Mouse (Mus musculus) ovary, adult 18-20 months (tissue): ENCODE measurements around the gene Adamtsl1.

Experiments
- DNase-seq: peaks from one replicate; pipeline ENCODE4 v3.0.0; 2022; ENCODE audit warnings: low spot score, mixed read lengths

The Adamtsl1 gene

DNA sequence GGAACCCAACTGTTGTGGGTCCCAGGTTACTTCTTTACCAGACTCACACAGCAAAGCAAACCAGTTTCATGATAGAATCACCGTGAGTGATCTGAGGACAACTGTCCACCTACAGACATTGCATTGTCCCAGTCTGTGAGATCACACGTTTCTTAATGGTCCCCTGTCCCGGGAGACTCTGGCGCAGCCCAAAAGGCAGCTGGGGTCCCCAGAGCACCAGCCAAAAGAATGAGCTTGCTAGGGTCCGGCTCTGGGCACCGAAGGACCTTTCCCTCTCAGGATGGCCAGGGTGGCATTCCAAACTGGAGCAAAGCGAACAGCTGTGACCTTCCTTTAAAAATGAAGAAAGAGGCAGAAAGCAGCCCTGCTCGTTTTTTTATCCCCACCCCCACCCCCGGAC lies at the start of gene Adamtsl1:
TSS of gene Adamtsl1 (plus strand) at position 381 of the 400 bp plus-strand sequence.
- no peak for DNase-seq

DNA sequence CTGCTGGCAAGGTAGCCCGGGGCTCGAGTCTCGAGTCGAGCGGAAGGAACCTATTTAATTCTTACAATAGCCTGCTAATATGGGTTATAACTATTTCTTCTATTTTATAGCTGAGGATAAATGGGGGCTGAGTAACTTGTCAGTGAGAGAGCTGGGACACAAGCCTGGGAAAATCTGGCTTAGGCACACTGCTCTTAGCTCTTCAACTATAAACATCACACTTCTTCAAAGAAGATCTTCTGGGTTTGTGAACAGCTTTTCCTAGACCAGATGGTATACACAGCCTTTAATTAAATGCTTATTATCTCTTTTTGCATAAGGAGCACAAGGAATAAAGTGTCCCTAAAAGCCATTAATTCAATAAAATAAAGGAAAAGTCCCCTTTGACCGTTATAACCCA lies 30.4 kb upstream of the Adamtsl1 start:
- no peak for DNase-seq

DNA sequence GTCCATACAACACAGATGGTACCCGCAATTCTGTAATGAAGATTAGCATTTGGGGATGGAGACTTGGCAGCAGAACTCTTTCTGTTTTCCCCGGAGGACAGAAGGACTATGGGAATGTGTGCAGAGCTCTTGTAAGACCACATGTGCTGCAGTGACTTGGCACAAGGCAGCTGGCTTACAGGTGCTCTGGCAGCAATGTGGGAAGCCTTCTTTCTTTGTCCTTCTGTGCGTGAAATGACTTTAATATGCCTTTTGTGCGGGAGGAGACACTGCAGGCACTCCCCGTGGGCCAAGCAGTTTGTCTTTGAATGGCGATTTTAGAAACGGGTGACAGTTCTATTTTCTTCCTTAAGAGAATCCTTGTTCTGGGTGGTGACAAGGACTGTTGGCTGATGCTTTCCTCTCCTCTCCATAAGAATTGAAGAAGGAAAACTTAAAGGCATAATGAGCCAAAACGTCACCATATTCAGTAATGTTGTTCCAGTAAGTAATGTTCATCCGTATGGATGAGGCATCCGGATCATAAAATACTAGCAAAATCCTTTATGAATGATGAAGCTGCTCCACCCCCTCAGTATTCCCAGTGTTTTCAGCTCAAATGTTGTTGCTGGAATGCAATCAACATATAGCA lies 27.5 kb upstream of the Adamtsl1 start:
- no peak for DNase-seq

DNA sequence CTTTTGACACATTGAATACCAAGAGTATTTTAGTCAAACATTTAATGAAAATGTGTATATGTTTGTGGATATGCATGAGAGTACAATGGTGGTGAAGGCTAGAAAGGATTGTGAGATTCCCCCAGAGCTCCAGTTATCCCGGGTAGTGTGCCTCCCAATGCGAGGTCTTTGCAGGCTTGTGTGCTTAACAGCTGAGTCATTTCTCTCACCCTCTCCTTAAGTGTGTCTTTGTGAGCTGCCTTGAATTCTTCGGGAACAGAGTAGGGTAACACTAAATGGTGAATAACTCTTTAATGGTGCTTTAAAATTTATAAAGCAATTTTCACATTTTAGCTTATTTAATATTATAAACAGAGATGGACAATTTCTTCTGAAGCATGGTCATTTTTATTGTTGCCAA lies 8.3 kb upstream of the Adamtsl1 start:
- DNase-seq = no peak

DNA sequence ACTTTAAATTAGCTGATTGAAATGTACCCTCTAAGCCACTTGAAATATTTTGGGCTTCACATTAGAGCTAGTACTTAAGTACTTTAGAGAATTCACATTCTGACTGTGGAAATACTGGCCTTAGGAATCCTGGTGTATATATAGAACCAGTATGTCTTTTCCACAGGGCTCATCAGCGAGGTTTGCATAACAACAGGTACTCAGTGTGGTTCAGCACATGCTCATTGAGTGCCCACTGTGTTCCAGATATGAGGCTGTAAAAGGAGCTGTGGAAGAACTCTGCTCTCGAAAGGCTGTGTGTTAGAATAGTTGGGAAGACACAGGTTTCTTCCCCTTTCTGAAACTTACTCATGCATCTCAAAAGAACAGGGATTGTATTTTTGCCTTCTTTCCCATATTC lies 7.0 kb upstream of the Adamtsl1 start:
- DNase-seq = no peak

DNA sequence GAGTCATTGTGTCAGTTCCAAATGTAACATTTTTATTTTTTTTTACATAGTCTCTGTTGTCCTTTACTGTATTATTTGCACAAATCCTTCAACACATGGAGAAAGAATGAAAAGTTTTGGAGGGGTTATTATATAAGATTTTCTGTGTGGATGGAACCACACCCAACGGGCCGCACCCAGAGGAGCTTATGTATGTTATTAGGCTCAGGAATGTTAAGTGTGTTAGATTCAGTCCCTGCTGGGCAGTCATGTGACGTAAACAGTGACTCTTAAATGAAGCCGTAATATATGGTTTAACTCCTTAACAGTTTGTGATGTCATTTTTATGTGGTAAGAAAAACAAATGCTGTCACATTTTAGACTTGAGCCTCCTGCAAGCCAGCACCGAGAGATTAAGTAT lies 6.5 kb upstream of the Adamtsl1 start:
- DNase-seq = no peak

DNA sequence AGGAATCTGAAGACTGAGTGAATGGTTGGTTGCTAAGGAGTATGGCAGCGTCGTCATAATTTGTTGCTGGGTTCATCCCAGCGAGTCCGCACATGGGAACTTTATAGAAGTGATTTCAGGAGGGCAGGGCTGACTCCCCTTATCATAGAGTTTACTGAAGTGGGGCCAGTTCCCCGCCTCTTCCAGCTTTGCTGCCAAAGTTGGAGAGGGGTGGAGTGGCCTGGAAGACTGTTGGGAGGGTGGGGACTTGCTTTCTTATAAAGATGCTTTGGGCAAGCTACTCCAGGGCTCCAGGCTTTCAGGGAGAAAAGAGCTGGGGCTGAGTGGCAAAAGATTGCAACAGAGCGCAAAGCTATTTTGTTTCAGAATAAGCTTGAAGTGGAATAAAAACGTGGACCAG lies 684 bp upstream of the Adamtsl1 start:
- DNase-seq = no peak

DNA sequence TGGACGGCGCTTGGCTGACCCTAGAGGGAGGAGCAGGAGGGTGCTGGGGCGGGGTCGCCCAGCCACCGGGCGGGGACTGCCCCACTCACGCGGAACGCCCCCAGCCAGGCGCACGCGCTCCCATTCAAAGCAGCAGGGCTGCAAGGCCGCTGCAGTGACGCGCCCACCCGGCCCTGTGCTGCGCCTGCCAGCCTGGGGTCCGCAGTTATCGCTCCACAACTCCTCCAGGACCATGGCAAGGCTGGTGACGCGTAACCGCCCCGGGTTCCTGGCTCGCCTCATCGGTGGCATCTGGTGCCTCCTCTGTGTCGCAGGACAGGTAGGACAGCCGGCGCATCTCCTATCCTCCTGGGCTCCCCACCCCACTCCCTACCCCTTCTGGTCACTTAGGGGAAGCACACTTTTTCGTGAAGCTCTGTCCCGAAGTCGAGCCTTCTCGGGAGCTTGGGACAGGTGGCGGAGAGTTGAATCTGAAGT lies 271 bp downstream of the Adamtsl1 start:
- DNase-seq = peak; percentile 6

DNA sequence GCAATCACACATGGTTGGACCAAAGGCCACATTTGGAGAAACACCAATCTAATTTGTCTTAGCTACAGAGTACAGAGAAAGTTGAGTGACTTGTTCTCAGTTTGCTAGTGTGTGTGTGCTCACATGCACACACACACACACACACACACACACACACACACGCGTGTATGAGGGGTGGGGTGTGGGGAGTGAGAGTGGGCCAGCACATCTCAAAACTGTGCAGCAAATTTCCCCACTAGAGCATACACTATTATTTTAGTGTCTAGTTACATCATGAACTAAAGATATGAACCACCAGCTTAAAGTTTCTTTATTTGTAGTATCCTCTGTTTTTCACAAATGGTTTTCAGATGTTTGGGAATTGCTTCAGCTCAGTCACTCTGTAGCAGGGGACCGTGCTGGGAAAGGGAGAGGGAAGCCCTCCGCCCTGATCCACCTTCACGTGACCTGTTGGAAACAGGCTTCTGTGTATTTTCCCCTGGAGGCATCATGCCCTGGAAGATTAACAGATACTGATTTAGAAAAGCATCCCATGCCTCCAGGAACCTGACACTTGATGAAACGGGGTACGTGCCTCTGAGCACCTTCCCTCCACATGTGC lies 13.1 kb downstream of the Adamtsl1 start:
- DNase-seq = no peak

DNA sequence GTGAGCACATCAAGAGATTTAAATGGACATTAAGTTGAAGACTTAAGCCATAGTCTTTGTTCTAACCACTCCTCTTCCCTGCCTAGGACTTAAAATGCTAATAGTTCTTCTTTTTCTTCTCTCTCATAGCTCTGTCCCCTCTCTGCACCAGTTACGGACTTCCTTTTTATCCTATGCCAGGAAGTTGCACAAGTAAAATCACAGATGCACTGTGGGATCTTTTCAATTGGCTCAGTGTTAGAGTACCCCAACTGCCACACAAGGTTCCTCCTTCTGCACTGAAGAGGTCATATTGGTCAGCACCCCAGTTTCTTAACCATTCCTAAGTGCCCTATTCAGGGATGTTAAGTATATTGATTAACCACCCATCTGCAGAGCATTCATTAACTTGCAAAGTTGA lies 15.9 kb downstream of the Adamtsl1 start:
- DNase-seq = no peak

DNA sequence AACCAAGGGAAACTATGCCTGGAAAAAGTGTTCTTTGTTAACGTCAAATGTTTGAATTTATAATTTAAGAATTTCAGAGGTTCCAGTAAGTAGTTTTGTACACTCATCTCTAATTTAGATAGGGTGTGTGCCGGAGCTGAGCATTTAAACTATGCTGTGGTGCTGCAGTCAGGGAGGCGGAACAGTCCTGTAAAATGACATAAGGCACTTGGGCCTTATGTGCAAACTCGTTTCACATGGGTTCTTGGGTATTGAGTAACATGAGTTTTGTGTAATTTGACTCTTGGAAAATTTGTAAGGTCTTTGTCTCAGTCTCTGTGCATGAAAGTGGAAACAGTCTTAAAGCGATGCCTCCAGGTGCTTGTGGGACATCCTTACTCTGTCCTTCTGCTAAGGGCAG lies 25.7 kb downstream of the Adamtsl1 start:
- DNase-seq = no peak

DNA sequence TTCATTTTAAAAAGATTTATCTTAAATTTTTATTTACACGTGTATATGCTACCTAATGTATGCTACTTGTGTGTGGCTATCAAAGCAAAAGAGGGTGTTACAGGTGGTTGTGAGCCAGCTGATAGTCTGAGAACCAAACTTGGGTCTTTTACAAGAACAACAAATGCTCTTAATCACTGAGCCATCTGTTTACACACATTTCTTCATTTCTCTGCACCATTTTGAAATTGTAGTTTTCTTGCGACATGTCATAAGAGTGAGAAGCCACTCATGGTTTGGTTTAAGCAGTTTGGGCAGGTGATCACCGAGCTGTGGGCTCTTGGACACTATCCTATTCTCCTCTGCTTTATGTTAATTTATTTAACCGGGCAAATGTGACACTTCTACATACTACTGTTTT lies 29.2 kb downstream of the Adamtsl1 start:
- no peak for DNase-seq

DNA sequence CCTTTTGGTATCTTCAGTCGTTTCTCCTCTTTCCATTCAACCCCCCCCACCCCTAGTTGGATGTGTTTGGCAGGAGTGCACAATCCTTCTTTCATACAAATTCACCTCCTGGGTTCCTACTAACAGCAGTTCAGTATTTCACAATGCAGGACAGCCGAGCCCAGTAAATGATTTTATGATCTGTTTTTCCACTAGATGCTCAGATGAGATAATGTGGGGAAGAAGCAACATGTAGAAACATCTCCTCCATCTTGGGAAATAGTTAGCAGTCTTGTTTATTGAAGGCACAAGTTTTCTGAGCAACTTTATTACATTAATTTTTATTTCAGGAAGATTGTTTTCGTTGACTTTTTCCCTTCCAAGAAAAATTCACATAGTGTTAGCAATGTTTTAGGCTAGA lies 40.7 kb downstream of the Adamtsl1 start:
- no peak for DNase-seq

DNA sequence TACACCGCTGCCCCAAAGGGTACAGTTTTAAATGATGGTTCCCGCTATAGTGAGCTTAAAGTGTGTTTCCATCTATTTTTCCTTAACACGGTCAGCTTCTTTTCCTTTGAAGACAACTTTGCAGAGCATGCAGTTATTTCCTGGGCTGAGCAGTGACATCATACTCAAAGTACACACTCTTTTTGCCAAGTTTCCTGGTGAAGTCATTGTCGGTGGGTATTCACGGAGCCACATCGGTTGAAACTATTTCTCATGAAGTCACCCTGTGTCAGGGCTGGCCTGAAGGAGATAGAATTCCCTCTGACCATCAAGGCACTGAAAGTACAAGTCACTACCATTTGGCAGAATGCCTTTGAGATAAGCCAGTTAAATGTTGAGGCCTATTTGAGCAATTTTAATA lies 45.8 kb downstream of the Adamtsl1 start:
- no peak for DNase-seq

DNA sequence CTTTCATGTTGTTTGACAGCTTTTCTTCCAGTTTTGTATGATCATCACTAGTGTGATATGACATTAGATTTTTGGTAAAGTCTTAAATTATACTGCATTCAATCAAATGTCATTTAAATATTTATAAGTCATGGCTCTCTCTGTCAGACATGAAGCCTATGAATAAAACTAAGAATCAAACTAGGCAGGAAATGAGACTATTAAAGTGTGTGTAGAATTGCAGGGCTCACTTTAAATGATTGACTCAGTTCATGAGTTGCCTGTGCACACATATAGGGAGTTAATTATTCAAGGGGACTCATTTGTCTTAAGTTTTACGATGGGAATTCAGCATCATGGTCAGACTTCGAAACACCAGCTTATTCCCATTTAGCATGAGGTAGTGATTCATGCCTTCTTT lies 71.5 kb downstream of the Adamtsl1 start:
- no peak for DNase-seq

DNA sequence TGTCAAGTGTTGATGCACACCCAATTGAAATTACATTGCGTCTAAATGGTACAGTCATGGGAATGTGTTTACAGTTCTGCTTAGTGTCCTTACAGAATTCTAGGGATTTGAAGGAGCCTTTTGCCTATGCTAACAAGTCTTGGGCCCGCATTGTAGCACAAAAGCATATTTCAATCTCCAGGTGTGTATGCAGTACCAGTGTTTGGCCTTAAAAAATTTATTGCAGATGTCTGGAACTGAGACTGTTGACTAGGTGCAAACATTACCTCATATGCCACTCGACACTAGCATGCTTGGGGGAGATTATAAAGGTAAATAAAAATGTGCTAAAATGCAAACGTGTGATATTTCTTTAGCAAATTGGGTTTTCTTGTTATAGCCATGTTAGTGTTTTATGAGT lies 75.0 kb downstream of the Adamtsl1 start:
- DNase-seq = no peak

DNA sequence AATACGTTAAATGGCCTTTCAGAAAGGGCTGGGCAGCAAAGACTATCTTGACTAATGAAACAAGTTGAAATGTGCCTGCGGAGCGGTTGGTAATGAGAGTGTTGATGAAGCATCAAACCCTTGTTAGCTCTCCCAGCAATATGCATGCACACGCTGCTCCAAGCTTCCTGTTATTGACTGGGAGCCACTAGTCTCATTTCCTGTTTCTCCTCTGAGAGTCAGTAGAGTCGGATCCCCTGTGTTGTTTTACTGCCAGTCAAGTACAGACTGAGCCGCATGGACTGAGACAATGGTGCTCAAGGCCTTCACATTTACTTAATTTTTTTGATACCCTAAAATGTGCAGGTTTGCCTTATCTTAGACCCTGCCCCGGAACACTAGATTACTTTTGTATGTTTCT lies 77.1 kb downstream of the Adamtsl1 start:
- no peak for DNase-seq

DNA sequence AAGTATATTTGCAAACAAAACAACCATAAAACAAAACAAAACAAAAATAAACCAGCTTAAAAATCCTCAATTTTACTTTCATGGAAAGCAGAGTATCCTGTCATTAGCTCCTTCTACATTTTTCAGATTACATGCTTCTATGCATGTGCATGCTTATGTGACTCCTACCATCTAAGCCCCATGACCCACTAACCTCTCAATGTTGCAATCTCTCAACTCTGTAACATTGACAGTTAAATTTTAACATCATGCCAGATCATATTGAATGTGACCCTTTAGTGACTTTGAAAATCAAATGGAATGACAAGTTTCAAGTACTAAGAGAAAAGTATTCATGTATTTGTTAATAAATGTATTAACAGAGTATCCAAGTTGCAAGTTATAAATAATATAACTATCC lies 80.2 kb downstream of the Adamtsl1 start:
- no peak for DNase-seq

DNA sequence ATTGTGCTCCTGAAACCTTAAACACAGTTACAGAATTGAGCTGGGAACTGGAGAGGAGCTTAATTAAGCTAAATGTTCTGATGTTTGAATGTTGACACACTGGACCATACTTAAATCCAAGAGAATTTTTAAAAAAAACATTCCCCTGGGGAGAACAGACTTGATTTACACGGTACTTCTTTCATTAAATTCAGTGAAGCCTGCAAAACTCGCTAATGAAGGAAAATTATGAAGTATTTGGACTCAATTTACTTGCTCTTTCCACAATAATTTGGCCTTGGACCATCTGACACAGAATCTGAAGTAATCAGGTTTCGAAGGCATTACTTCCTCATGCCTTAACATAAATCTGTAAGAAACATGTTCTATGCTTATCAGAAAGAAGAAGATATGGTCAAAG lies 99.4 kb downstream of the Adamtsl1 start:
- DNase-seq = no peak

DNA sequence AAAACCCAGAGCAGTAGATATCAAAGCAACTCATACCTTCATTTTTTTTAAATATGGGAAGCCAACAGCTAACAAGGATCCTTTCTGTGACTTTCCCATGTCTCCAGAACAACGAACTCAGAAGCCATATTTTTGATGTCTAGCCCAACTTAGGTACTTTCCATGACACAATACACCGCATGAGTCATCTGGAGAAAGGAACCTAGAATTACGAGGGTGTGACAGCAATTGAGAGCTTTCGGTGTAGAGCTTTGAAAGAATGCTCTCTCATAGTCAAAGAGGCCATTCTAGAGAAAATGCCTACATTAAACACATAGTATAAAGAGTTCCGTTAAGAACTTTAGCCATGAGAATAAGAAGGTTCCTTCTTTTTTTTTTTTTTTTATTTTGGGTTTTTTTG lies 104.8 kb downstream of the Adamtsl1 start:
- DNase-seq = no peak

DNA sequence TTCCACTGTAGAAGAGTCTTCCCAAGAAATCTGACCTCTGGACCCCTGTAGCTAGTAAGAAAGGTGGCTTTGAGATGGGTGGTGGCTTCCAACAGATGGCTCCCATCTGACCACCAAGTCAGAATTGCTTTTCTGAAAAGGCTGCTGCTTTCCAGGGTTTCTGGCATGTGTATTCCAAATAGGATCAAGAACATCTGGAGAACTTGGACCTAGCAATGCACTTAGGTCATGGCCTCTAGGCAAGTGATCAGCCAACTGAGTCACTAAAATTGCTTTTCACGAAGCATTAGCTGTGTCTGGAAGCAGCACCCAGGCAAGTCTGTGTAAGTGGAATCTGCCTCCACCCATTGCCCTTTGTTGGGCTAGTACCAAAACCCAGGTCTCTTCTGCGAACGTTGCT lies 105.3 kb downstream of the Adamtsl1 start:
- no peak for DNase-seq

DNA sequence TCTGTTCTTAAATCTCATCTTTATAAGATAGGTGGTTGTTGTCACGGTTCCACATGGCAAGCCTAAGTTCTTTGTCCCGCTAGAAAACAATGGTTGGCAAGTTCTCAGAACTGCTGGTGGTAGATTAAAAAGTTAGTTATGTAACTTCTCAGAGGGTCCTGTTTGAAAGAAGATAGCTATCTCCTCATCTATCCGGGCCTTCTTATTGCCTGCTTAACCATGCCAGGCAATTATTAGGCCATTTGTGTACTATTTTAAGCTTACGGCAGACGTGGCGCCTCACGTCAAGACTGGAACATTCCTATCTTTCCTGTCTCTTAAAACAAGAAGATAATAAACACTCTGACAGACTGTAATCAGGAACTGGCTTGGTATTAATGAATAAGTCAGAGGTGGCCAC lies 115.4 kb downstream of the Adamtsl1 start:
- DNase-seq = no peak

DNA sequence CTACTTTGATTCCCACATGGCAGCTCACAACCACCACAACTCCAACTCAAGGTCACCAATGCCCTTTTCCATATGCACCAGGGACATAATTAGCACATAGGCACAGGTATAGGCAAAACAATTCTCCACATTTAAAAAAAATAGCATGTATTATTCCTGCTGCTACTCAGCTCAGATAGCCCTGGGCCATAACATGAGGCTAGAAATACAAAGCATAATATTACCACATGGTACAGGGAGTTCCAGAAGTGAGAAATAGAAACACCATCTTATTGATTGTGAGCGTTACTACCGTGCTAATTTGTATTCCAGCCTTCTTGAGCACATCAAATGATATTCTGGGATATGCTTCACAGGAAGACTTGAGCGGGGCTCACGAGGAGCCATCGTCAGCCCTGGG lies 155.3 kb downstream of the Adamtsl1 start:
- DNase-seq = no peak

DNA sequence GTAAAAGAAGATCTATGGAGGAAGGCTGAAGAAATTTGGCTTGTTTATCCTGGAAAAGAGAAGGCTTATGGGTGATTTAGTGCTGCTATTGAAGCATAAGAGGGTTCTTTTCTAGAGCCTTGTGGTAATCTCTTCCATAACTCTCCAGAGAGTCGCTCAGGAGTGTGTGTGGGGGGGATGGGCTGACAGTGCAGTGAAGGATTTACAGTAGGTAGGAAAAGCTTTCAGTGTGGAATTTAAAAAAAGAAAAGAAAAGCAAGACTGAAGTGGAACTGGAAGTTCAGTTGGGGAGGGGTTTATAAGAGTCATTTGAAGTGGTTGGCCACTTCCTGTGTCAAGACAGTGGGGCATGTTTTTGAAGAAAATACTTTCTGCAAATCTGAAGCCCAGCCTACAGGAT lies 155.8 kb downstream of the Adamtsl1 start:
- no peak for DNase-seq
